Mouse (Mus musculus) liver, adult 2 months (tissue): Measurements from ENCODE around the gene Ptma.

Source experiments
- CTCF ChIP-seq: fragments of 200-500 bp; IDR thresholded peaks from 2 replicates; pipeline ENCODE4 v1.5.1; 2011; ENCODE audit warnings: low read depth, low read length, control low read depth
- POLR2A ChIP-seq: fragments of 200-500 bp; IDR thresholded peaks from 2 replicates; pipeline ENCODE4 v1.6.1; 2011; ENCODE audit warnings: low read length, control low read depth; ENCODE audit not compliant: insufficient read depth; ENCODE audit errors: extremely low read depth

DNA sequence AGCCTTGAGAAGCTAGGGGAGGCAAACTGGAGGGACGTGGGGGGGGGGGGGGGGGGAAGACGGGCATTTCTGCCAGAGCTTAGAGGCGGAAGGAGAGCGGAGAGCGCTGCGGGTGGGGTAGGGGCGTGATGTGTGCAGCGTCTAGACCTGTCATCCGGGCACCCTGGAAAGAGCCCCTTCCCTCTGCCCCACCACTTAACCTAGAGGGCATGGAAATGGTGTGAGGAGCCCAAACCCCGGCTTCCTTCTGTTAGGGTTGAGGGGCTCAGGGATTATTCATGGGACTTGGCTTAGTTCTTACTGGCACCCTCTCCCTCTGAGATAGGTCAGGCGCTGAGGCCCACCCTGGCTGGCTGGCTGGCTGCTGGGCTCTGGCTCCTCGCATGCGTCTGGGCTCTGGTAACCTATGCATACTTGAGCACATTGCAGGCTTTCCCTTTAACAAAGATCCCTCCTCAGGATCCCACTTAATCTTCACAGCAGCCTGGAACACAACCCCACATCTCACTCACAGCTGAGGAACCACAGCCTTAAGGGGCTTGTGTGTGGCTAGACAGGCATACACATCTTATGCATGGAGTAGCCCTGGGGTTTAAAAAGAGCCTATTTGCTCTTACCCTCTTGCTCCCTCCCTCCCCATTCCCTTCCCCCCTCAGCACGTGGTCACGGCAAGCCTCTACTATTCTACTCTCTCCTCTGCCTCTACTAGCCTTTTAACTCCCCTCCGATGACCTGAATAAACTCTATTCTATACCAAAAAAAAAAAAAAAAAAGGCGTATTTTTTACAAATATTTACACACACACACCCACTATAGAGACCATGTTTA lies 24.1 kb upstream of the Ptma start:
- TF ChIP-seq CTCF (no peak), POLR2A (no peak)
